Mouse (Mus musculus) liver, postnatal 0 days (tissue): ENCODE data around the gene Wipf1.

Experiments used
- CTCF ChIP-seq: sonication (generic); IDR thresholded peaks from 2 replicates; pipeline ENCODE4 v1.5.1; 2016; ENCODE audit warnings: antibody characterized with exemption, low read depth
- EP300 ChIP-seq: IDR thresholded peaks from 2 replicates; pipeline ENCODE4 v1.6.1; 2016; ENCODE audit warnings: antibody characterized with exemption, low read depth, mild to moderate bottlenecking

- TF ChIP-seq CTCF (no peak), EP300 (no peak)
Observed at GRCm38 (mm10) chr2:73387806-73388205, 141.7 kb downstream of the Wipf1 start.
